Mouse (Mus musculus): Measurements from ENCODE around the gene Tsc22d3. TPM values are rescaled to one million over a fixed set of nuclear protein-coding genes. Genes with fewer than 3 reads are reported as not detected.

The Tsc22d3 gene
- total RNA-seq (2021) = 100 to 1,000 TPM; 258 to 294 TPM
- long read RNA-seq, experiment 1, transcript Tsc22d3-201 (3 exons, 1,974 nt) = major isoform, 226 of 366 reads
- long read RNA-seq, experiment 1, transcript Tsc22d3-202 (3 exons, 1,790 nt) = minor isoform, 7 of 366 reads
- long read RNA-seq, experiment 1, partial matches to known transcripts = 7 of 366 reads
- long read RNA-seq, experiment 1, other reads (novel, unspliced or antisense) = 124 of 366 reads
- long read RNA-seq, experiment 2, transcript Tsc22d3-201 (3 exons, 1,974 nt) = major isoform, 190 of 400 reads
- long read RNA-seq, experiment 2, partial matches to known transcripts = 9 of 400 reads
- long read RNA-seq, experiment 2, other reads (novel, unspliced or antisense) = 196 of 400 reads

GRCm38 (mm10) chrX:140600410-140601109, at the start of gene Tsc22d3:
TSS of gene Tsc22d3 (minus strand) at chrX:140600659.
- no peak for DNase-seq
- intact Hi-C loops (cut with DNase I) = loop anchor here (5.0 kb wide), 1 partner anchor 108 kb away; no protein-coding TSS in a partner anchor

- intact Hi-C loops (cut with DNase I) = no loop called here
- DNase-seq = no peak
Measured at GRCm38 (mm10) chrX:140639592-140639991, 39.1 kb upstream of the Tsc22d3 start.

GRCm38 (mm10) chrX:140638028-140638427, 37.6 kb upstream of the Tsc22d3 start:
- no peak for DNase-seq
- intact Hi-C loops (cut with DNase I) = no loop called here

- no peak for DNase-seq
- intact Hi-C loops (cut with DNase I) = no loop called here
Measured at GRCm38 (mm10) chrX:140624875-140625594, 24.6 kb upstream of the Tsc22d3 start.

- intact Hi-C loops (cut with DNase I) = loop anchor here (5.0 to 10.0 kb wide), 2 partner anchors 235 to 618 kb away; no protein-coding TSS in a partner anchor
- DNase-seq = no peak
Measured at GRCm38 (mm10) chrX:140609938-140610337, 9.5 kb upstream of the Tsc22d3 start.

- intact Hi-C loops (cut with DNase I) = loop anchor here (5.0 kb wide), 1 partner anchor 110 kb away; no protein-coding TSS in a partner anchor
- DNase-seq = no peak
Measured at GRCm38 (mm10) chrX:140601884-140602283, 1.4 kb upstream of the Tsc22d3 start.

- intact Hi-C loops (cut with DNase I) = loop anchor here (5.0 kb wide), 1 partner anchor 109 kb away; no protein-coding TSS in a partner anchor
Measured at GRCm38 (mm10) chrX:140601311-140601710, 852 bp upstream of the Tsc22d3 start.

GRCm38 (mm10) chrX:140599561-140600409, 674 bp downstream of the Tsc22d3 start:
- DNase-seq = no peak
- intact Hi-C loops (cut with DNase I) = loop anchor here (2.0 to 5.0 kb wide), 2 partner anchors 53 to 107 kb away; no protein-coding TSS in a partner anchor

More at GRCm38 (mm10) chrX:140601311-140601710, 852 bp upstream of the Tsc22d3 start:
- DNase-seq = no peak

- intact Hi-C loops (cut with DNase I) = loop anchor here (2.0 kb wide), 1 partner anchor 52 kb away; no protein-coding TSS in a partner anchor
- DNase-seq = peak; percentile 49 to 57
Measured at GRCm38 (mm10) chrX:140598850-140599560, 1.5 kb downstream of the Tsc22d3 start.

- DNase-seq = no peak
- intact Hi-C loops (cut with DNase I) = loop anchor here (2.0 kb wide), 1 partner anchor 52 kb away; no protein-coding TSS in a partner anchor
Measured at GRCm38 (mm10) chrX:140598194-140598849, 2.1 kb downstream of the Tsc22d3 start.

- intact Hi-C loops (cut with DNase I) = no loop called here
- no peak for DNase-seq
Measured at GRCm38 (mm10) chrX:140591176-140591575, 9.3 kb downstream of the Tsc22d3 start.

GRCm38 (mm10) chrX:140590142-140590541, 10.3 kb downstream of the Tsc22d3 start:
- no peak for DNase-seq
- intact Hi-C loops (cut with DNase I) = no loop called here

- no peak for DNase-seq
- intact Hi-C loops (cut with DNase I) = no loop called here
Measured at GRCm38 (mm10) chrX:140589194-140589751, 11.2 kb downstream of the Tsc22d3 start.

- no peak for DNase-seq
- intact Hi-C loops (cut with DNase I) = no loop called here
Measured at GRCm38 (mm10) chrX:140588534-140588933, 11.9 kb downstream of the Tsc22d3 start.

GRCm38 (mm10) chrX:140580416-140580815, 20.0 kb downstream of the Tsc22d3 start:
- DNase-seq = no peak
- intact Hi-C loops (cut with DNase I) = no loop called here

- intact Hi-C loops (cut with DNase I) = loop anchor here (2.0 kb wide), 1 partner anchor 19 kb away; no protein-coding TSS in a partner anchor
- DNase-seq = no peak
Measured at GRCm38 (mm10) chrX:140575636-140576035, 24.8 kb downstream of the Tsc22d3 start.

- DNase-seq = no peak
- intact Hi-C loops (cut with DNase I) = no loop called here
Measured at GRCm38 (mm10) chrX:140575200-140575599, 25.3 kb downstream of the Tsc22d3 start.

- DNase-seq = no peak
- intact Hi-C loops (cut with DNase I) = no loop called here
Measured at GRCm38 (mm10) chrX:140572702-140573338, 27.6 kb downstream of the Tsc22d3 start.

All from gastrocnemius, postnatal 36 days (tissue).